Mouse (Mus musculus): Measurements from ENCODE around the gene Chp2.

- TF ChIP-seq CTCF (conservative IDR thresholded peaks at IDR 0.05 in 1 of 2, IDR thresholded peaks at IDR 0.05 in 1 of 2; ENCODE audit: low read depth in 2 of 2, low read length in 2 of 2) (no peak), POLR2A (IDR thresholded peaks at IDR 0.05; ENCODE audit: low read depth, low read length) (no peak), USF1 (IDR thresholded peaks at IDR 0.05; ENCODE audit: low read depth, low read length) (no peak)
Observed at GRCm38 (mm10) chr7:122180720-122181119, 38.6 kb upstream of the Chp2 start.

Data from CH12.LX (cell line).